Mouse (Mus musculus): ENCODE measurements around the gene Thra. TPM values are rescaled to one million over a fixed set of nuclear protein-coding genes. Genes with fewer than 3 reads are reported as not detected.

The Thra gene
- total and polyA plus RNA-seq, 3 experiments, result 1.1 to 3.9 (median 3.8) TPM

- Histone ChIP-seq H3K4me1 (ENCODE audit: control insufficient read depth in 1 of 2, insufficient read depth in 2 of 2) (peaks cover 16 to 32% of the 10 kb centered on the region in 2 experiments), H3K4me3 (replicated peaks in 1 of 3; ENCODE audit: low read depth in 2 of 3, low read length in 2 of 3, poor library complexity in 1 of 3) (no peak overlapping the region), H3K4me2 (ENCODE audit: insufficient read depth, low read depth, poor library complexity, severe bottlenecking) (no peak overlapping the region), H3K27me3 (replicated peaks) (no peaks in the 10 kb centered on the region), H3K36me3 (replicated peaks in 1 of 2; ENCODE audit: control insufficient read depth in 1 of 2, insufficient read depth in 1 of 2, low read length in 1 of 2) (peaks cover 0 to 16% of the 10 kb centered on the region in 2 experiments), H3K27ac (ENCODE audit: insufficient read depth, low read depth) (no peak overlapping the region), H3K9ac (ENCODE audit: insufficient read depth, low read depth) (no peak overlapping the region), H3K79me2 (replicated peaks; ENCODE audit: control insufficient read depth, extremely low read depth, insufficient read depth, poor library complexity, severe bottlenecking) (no peaks in the 10 kb centered on the region), H3K9me3 (replicated peaks; ENCODE audit: low read length) (no peaks in the 10 kb centered on the region)
- DNase-seq (ENCODE audit: extremely low read depth), result no peak
- no peak for TF ChIP-seq POLR2A (IDR thresholded peaks at IDR 0.05; ENCODE audit: low read depth, low read length)
- TF ChIP-seq E2F4 (IDR thresholded peaks at IDR 0.05; ENCODE audit: insufficient replicate concordance, low read depth, low read length), result no peak
- TF ChIP-seq MAX (IDR thresholded peaks at IDR 0.05; ENCODE audit: low read length), result no peak
- in situ Hi-C loops (cut with MboI; ENCODE audit: low pct_ligation_motif_present, low pct_unique_long_range_greater_than_20kb, low sequenced_read_pairs), result no loop called here
- dilution Hi-C loops (cut with MboI; ENCODE audit: extremely low pct_ligation_motif_present, extremely low pct_unique_long_range_greater_than_20kb, low sequenced_read_pairs), result no loop called here
Measured at GRCm38 (mm10) chr11:98765421-98766309, 25.2 kb downstream of the Thra start.

- in situ Hi-C loops (cut with MboI; ENCODE audit: low pct_ligation_motif_present, low pct_unique_long_range_greater_than_20kb, low sequenced_read_pairs), result no loop called here
- H3K79me2 ChIP-seq (replicated peaks; ENCODE audit: control insufficient read depth, extremely low read depth, insufficient read depth, poor library complexity, severe bottlenecking), result no peaks in the 10 kb centered on the region
- peaks cover 0 to 16% of the 10 kb centered on the region in 2 experiments for H3K36me3 ChIP-seq (replicated peaks in 1 of 2; ENCODE audit: control insufficient read depth in 1 of 2, insufficient read depth in 1 of 2, low read length in 1 of 2)
- no peak overlapping the region for H3K4me3 ChIP-seq (replicated peaks in 1 of 3; ENCODE audit: low read depth in 2 of 3, low read length in 2 of 3, poor library complexity in 1 of 3)
- no peak overlapping the region for H3K4me2 ChIP-seq (ENCODE audit: insufficient read depth, low read depth, poor library complexity, severe bottlenecking)
- no peaks in the 10 kb centered on the region for H3K9me3 ChIP-seq (replicated peaks; ENCODE audit: low read length)
- H3K27ac ChIP-seq (ENCODE audit: insufficient read depth, low read depth), result no peak overlapping the region
- no peaks in the 10 kb centered on the region for H3K27me3 ChIP-seq (replicated peaks)
- no peak overlapping the region for H3K9ac ChIP-seq (ENCODE audit: insufficient read depth, low read depth)
- TF ChIP-seq NELFE (IDR thresholded peaks at IDR 0.05; ENCODE audit: low read depth, low read length), result no peak
- TF ChIP-seq MEF2A (IDR thresholded peaks at IDR 0.05; ENCODE audit: borderline replicate concordance, low read depth, low read length), result no peak
- TF ChIP-seq HCFC1 (IDR thresholded peaks at IDR 0.05; ENCODE audit: low read depth, low read length), result no peak
- no peak for TF ChIP-seq ZKSCAN1 (IDR thresholded peaks at IDR 0.05; ENCODE audit: borderline replicate concordance, low read depth, low read length)
- TF ChIP-seq PAX5 (IDR thresholded peaks at IDR 0.05; ENCODE audit: low read length), result no peak
- no peak for TF ChIP-seq BHLHE40 (IDR thresholded peaks at IDR 0.05; ENCODE audit: low read depth, low read length)
- TF ChIP-seq ZMIZ1 (IDR thresholded peaks at IDR 0.05; ENCODE audit: low read depth, low read length), result no peak
- TF ChIP-seq KAT2A (IDR thresholded peaks at IDR 0.05; ENCODE audit: insufficient replicate concordance, low read length), result no peak
- dilution Hi-C loops (cut with MboI; ENCODE audit: extremely low pct_ligation_motif_present, extremely low pct_unique_long_range_greater_than_20kb, low sequenced_read_pairs), result no loop called here
- DNase-seq (ENCODE audit: extremely low read depth), result no peak
- peaks cover 16 to 30% of the 10 kb centered on the region in 2 experiments for H3K4me1 ChIP-seq (ENCODE audit: control insufficient read depth in 1 of 2, insufficient read depth in 2 of 2)
Measured at GRCm38 (mm10) chr11:98766346-98766745, 25.9 kb downstream of the Thra start.

GRCm38 (mm10) chr11:98766816-98767215 is 26.4 kb downstream of the Thra start:
- Histone ChIP-seq H3K36me3 (replicated peaks in 1 of 2; ENCODE audit: control insufficient read depth in 1 of 2, insufficient read depth in 1 of 2, low read length in 1 of 2) (peaks cover 0 to 16% of the 10 kb centered on the region in 2 experiments), H3K27ac (ENCODE audit: insufficient read depth, low read depth) (no peak overlapping the region), H3K4me1 (ENCODE audit: control insufficient read depth in 1 of 2, insufficient read depth in 2 of 2) (peaks cover 16 to 26% of the 10 kb centered on the region in 2 experiments), H3K9ac (ENCODE audit: insufficient read depth, low read depth) (no peak overlapping the region), H3K4me3 (replicated peaks in 1 of 3; ENCODE audit: low read depth in 2 of 3, low read length in 2 of 3, poor library complexity in 1 of 3) (no peak overlapping the region), H3K9me3 (replicated peaks; ENCODE audit: low read length) (no peaks in the 10 kb centered on the region), H3K79me2 (replicated peaks; ENCODE audit: control insufficient read depth, extremely low read depth, insufficient read depth, poor library complexity, severe bottlenecking) (no peaks in the 10 kb centered on the region), H3K4me2 (ENCODE audit: insufficient read depth, low read depth, poor library complexity, severe bottlenecking) (no peak overlapping the region), H3K27me3 (replicated peaks) (no peaks in the 10 kb centered on the region)
- in situ Hi-C loops (cut with MboI; ENCODE audit: low pct_ligation_motif_present, low pct_unique_long_range_greater_than_20kb, low sequenced_read_pairs) (no loop called here), dilution Hi-C loops (cut with MboI; ENCODE audit: extremely low pct_ligation_motif_present, extremely low pct_unique_long_range_greater_than_20kb, low sequenced_read_pairs) (no loop called here)
- DNase-seq (ENCODE audit: extremely low read depth), result no peak
- TF ChIP-seq CHD2 (IDR thresholded peaks at IDR 0.05; ENCODE audit: low read length), result no peak
- TF ChIP-seq JUN (IDR thresholded peaks at IDR 0.05; ENCODE audit: insufficient read depth, low read depth, low read length), result no peak
- no peak for TF ChIP-seq POLR2AphosphoS2 (IDR thresholded peaks at IDR 0.05; ENCODE audit: low read depth, low read length)
- TF ChIP-seq ZMIZ1 (IDR thresholded peaks at IDR 0.05; ENCODE audit: low read depth, low read length), result no peak
- no peak for TF ChIP-seq SMC3 (IDR thresholded peaks at IDR 0.05; ENCODE audit: low read depth, low read length)
- no peak for TF ChIP-seq HCFC1 (IDR thresholded peaks at IDR 0.05; ENCODE audit: low read depth, low read length)
- TF ChIP-seq CHD1 (IDR thresholded peaks at IDR 0.05; ENCODE audit: low read depth, low read length), result no peak
- TF ChIP-seq ZNF384 (IDR thresholded peaks at IDR 0.05; ENCODE audit: low read depth, low read length), result no peak
- no peak for TF ChIP-seq PAX5 (IDR thresholded peaks at IDR 0.05; ENCODE audit: low read length)
- no peak for TF ChIP-seq ZKSCAN1 (IDR thresholded peaks at IDR 0.05; ENCODE audit: borderline replicate concordance, low read depth, low read length)
